Mouse (Mus musculus) lung, postnatal 14 days (tissue): ENCODE data around the gene Arpp21.

Experiments
- DNase-seq: peaks from one replicate; pipeline ENCODE4 v3.0.0; 2021

The Arpp21 gene

GRCm38 (mm10) chr9:112230716-112231361, 4.9 kb downstream of the Arpp21 start:
- DNase-seq, result no peak

- DNase-seq, result no peak
These were observed 7.3 kb downstream of the Arpp21 start for GRCm38 (mm10) chr9:112228470-112228869.

- no peak for DNase-seq
These were observed 8.6 kb downstream of the Arpp21 start for GRCm38 (mm10) chr9:112227174-112227573.

GRCm38 (mm10) chr9:112226511-112226910, 9.2 kb downstream of the Arpp21 start:
- no peak for DNase-seq

GRCm38 (mm10) chr9:112225046-112225445, 10.7 kb downstream of the Arpp21 start:
- DNase-seq, result no peak

GRCm38 (mm10) chr9:112219372-112219771, 16.4 kb downstream of the Arpp21 start:
- DNase-seq, result no peak

- DNase-seq, result no peak
These were observed 17.5 kb downstream of the Arpp21 start for GRCm38 (mm10) chr9:112218237-112218636.

- DNase-seq, result no peak
These were observed 18.6 kb downstream of the Arpp21 start for GRCm38 (mm10) chr9:112217161-112217560.

- no peak for DNase-seq
These were observed 20.5 kb downstream of the Arpp21 start for GRCm38 (mm10) chr9:112215030-112215806.

GRCm38 (mm10) chr9:112213411-112214255, 22.1 kb downstream of the Arpp21 start:
- no peak for DNase-seq

GRCm38 (mm10) chr9:112209803-112210202, 25.9 kb downstream of the Arpp21 start:
- DNase-seq, result no peak

- DNase-seq, result peak; percentile 32
These were observed 28.0 kb downstream of the Arpp21 start for GRCm38 (mm10) chr9:112207767-112208166.

- DNase-seq, result no peak
These were observed 37.4 kb downstream of the Arpp21 start for GRCm38 (mm10) chr9:112198296-112198695.

- DNase-seq, result no peak
These were observed 41.7 kb downstream of the Arpp21 start for GRCm38 (mm10) chr9:112194049-112194448.

- DNase-seq, result no peak
These were observed 46.3 kb downstream of the Arpp21 start for GRCm38 (mm10) chr9:112189394-112189793.

GRCm38 (mm10) chr9:112188358-112188893, 47.3 kb downstream of the Arpp21 start:
- DNase-seq, result no peak

- DNase-seq, result no peak
These were observed 48.1 kb downstream of the Arpp21 start for GRCm38 (mm10) chr9:112187667-112188066.

GRCm38 (mm10) chr9:112186336-112187305, 49.1 kb downstream of the Arpp21 start:
- DNase-seq, result no peak

GRCm38 (mm10) chr9:112185746-112186145, 50.0 kb downstream of the Arpp21 start:
- DNase-seq, result no peak

GRCm38 (mm10) chr9:112182738-112183137, 53.0 kb downstream of the Arpp21 start:
- no peak for DNase-seq

- no peak for DNase-seq
These were observed 55.7 kb downstream of the Arpp21 start for GRCm38 (mm10) chr9:112180006-112180405.

GRCm38 (mm10) chr9:112178438-112178837, 57.3 kb downstream of the Arpp21 start:
- no peak for DNase-seq
